Mouse (Mus musculus) limb, embryonic 11.5 days (tissue): ENCODE results near the gene Celf2. TPM values are rescaled to one million over a fixed set of nuclear protein-coding genes. Genes with fewer than 3 reads are reported as not detected.

ENCODE experiments used
- ATAC-seq: fragments of 200-750 bp; cut with Nextera tagmentation; 2 replicates; pipeline ENCODE4 v1.8.0; 2017; ENCODE audit warnings: low read depth; ENCODE audit not compliant: insufficient number of reproducible peaks, low FRiP score, low TSS enrichment
- DNase-seq: peaks from one replicate; pipeline ENCODE4 v3.0.0-alpha.2; 2015; ENCODE audit warnings: low spot score
- H3K27ac ChIP-seq: fragments of 300-500 bp; sonication (generic); replicated peaks from 2 replicates; pipeline ENCODE4 v1.5.1; 2014; ENCODE audit warnings: low read depth, mild to moderate bottlenecking, low read length
- H3K27me3 ChIP-seq: fragments of 300-500 bp; sonication (generic); 2 replicates; pipeline ENCODE4 v1.6.1; 2014; ENCODE audit warnings: mild to moderate bottlenecking, low read length, mixed read lengths; ENCODE audit not compliant: control insufficient read depth, insufficient read depth
- H3K36me3 ChIP-seq: fragments of 300-500 bp; sonication (generic); 2 replicates; pipeline ENCODE4 v1.6.1; 2014; ENCODE audit warnings: mild to moderate bottlenecking, low read length, moderate library complexity, mixed read lengths; ENCODE audit not compliant: control insufficient read depth, insufficient read depth
- H3K4me1 ChIP-seq: fragments of 300-500 bp; sonication (generic); 2 replicates; pipeline ENCODE4 v1.6.1; 2014; ENCODE audit warnings: low read length, mixed read lengths; ENCODE audit not compliant: control insufficient read depth, insufficient read depth
- H3K4me2 ChIP-seq: fragments of 300-500 bp; sonication (generic); 2 replicates; pipeline ENCODE4 v1.6.1; 2014; ENCODE audit warnings: low read depth, mild to moderate bottlenecking, moderate library complexity; ENCODE audit not compliant: severe bottlenecking
- H3K4me3 ChIP-seq: fragments of 300-500 bp; sonication (generic); 2 replicates; pipeline ENCODE4 v1.5.1; 2014; ENCODE audit warnings: low read depth, low read length
- H3K9ac ChIP-seq: fragments of 300-500 bp; sonication (generic); 2 replicates; pipeline ENCODE4 v1.6.1; 2014; ENCODE audit warnings: mild to moderate bottlenecking, low read length
- H3K9me3 ChIP-seq: fragments of 300-500 bp; sonication (generic); 2 replicates; pipeline ENCODE4 v1.6.1; 2016; ENCODE audit warnings: low read length; ENCODE audit not compliant: control insufficient read depth
- WGBS: fragments of 180-500 bp; shearing (Covaris S2); extraction: QIAGEN DNeasy Blood & Tissue Kit; methylation state at CpG from one replicate; pipeline ENCODE4 v1.1.7; 2014; 5-methylcytosine and 5-hydroxymethylcytosine counted together
- polyA plus RNA-seq: library from polyadenylated mRNA; unstranded; fragments of >200 nt; fragmentation: Nextera tagmentation; extraction: Ambion mirVana; gene quantifications from 2 replicates; pipeline ENCODE4 v1.2.1, GENCODE M21; 2014

Celf2 gene
- polyA plus RNA-seq, 1 experiment from 2014 or later: 24.1 TPM

GRCm38 (mm10) chr2:6877094-6877493 is 632.3 kb downstream of the Celf2 start:
- no peak for ATAC-seq

DNA sequence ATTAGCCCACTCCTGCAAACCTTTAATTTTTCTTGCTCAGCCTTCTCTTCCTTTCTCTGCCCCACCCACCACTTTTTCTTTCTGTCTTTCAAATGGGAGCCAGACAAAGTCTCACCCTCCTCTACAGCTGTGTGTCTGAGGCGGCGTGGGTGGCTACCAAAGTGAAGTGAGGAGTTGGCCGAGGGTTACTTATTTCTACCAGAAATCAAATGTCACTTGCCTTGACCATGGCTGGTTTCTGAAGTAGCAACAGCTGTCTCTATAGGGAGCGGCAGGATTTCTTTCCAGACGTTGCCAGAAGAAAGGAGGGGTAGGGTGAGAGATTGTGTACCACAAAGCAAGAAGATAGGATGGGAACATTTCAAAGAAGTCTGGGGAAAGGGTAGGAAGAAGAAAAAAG is 632.8 kb downstream of the Celf2 start:
- Histone ChIP-seq H3K36me3 (no peaks in the 10 kb centered on the region), H3K27ac (no peak overlapping the region), H3K4me3 (no peak overlapping the region), H3K9me3 (no peaks in the 10 kb centered on the region), H3K4me2 (no peak overlapping the region), H3K9ac (no peak overlapping the region), H3K4me1 (peaks cover 5% of the 10 kb centered on the region), H3K27me3 (0 out of 2 replicates have a peak, but pooled peaks cover 2% of the 10 kb centered on the region)
- ATAC-seq (no peak), DNase-seq (no peak)
- 69% methylated on average over 5 of the region's 5 CpGs for WGBS

More at GRCm38 (mm10) chr2:6877094-6877493, 632.3 kb downstream of the Celf2 start:
- no peak for DNase-seq
- Histone ChIP-seq H3K27ac (no peak overlapping the region), H3K9me3 (no peaks in the 10 kb centered on the region), H3K4me3 (no peak overlapping the region), H3K36me3 (no peaks in the 10 kb centered on the region), H3K4me2 (no peak overlapping the region), H3K27me3 (0 out of 2 replicates have a peak, but pooled peaks cover 2% of the 10 kb centered on the region), H3K9ac (no peak overlapping the region), H3K4me1 (peaks cover 5% of the 10 kb centered on the region)
- WGBS: 64% methylated on average over 5 of the region's 5 CpGs

DNA sequence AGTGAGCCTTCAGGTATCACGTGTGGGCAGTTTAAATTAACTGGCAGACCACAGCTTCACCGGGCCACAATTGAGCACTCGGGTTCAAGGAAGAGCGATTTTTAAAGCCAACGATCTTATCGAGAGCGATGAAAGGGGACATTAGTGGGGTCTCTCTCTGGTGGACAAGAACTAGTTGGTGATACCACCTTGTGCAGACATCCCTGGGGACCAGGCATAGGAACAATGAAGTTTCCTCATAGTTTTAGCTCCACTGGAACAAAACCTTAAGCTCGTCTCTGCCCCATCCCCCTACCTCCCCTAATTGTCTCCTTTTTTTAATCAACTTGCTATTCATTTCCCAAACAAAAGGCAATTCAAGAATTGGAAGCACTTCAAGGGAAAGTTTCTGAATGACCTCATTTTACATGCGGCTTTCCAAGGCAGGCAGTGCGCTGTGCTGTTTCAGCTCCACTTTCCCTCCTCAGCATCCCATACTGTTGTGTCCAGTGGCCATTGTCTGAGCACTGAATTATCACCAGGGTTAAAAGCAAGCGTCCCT is 634.2 kb downstream of the Celf2 start:
- H3K27ac ChIP-seq: no peak overlapping the region
- DNase-seq: no peak
- H3K36me3 ChIP-seq: no peaks in the 10 kb centered on the region
- H3K9ac ChIP-seq: no peak overlapping the region
- no peak for ATAC-seq
- H3K4me3 ChIP-seq: no peak overlapping the region
- H3K4me1 ChIP-seq: peaks cover 5% of the 10 kb centered on the region
- 34% methylated on average over 11 of the region's 11 CpGs for WGBS
- peak overlapping the region; percentile 13; the same call in 1 of the 2 replicates for H3K4me2 ChIP-seq
- no peaks in the 10 kb centered on the region for H3K9me3 ChIP-seq
- H3K27me3 ChIP-seq: 0 out of 2 replicates have a peak, but pooled peaks cover 3% of the 10 kb centered on the region

- Histone ChIP-seq H3K4me1 (peaks cover 5% of the 10 kb centered on the region), H3K9me3 (no peaks in the 10 kb centered on the region), H3K4me3 (no peak overlapping the region), H3K36me3 (no peaks in the 10 kb centered on the region), H3K4me2 (no peak overlapping the region), H3K9ac (no peak overlapping the region), H3K27ac (no peak overlapping the region), H3K27me3 (0 out of 2 replicates have a peak, but pooled peaks cover 5% of the 10 kb centered on the region)
- 33% methylated on average over 10 of the region's 10 CpGs for WGBS
- DNase-seq (no peak), ATAC-seq (no peak)
Measured at GRCm38 (mm10) chr2:6874266-6874955, 635.0 kb downstream of the Celf2 start.

DNA sequence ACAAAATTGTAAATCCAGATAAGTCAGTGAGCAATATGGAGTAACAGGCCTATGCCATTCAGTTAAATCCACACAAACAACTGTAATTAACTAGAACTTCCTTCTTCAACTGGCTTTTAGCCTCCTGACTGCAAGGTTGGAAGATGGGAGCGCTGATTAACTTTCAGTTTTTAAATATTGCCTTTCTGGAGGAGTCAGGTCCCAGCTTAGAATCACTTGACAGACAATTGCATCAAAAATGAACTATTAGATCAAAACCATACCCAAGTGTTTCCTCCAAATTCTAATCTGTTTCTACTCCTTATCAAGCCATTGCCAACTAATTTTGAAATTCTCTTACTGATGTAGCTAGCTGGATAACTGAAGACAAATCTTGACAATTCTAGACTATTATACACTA is 635.7 kb downstream of the Celf2 start:
- WGBS: 83% methylated on average over 1 of the region's 1 CpGs
- H3K27me3 ChIP-seq: 0 out of 2 replicates have a peak, but pooled peaks cover 5% of the 10 kb centered on the region
- H3K4me1 ChIP-seq: peaks cover 5% of the 10 kb centered on the region
- no peak overlapping the region for H3K27ac ChIP-seq
- H3K4me2 ChIP-seq: no peak overlapping the region
- no peaks in the 10 kb centered on the region for H3K36me3 ChIP-seq
- no peaks in the 10 kb centered on the region for H3K9me3 ChIP-seq
- DNase-seq (no peak), ATAC-seq (no peak)
- no peak overlapping the region for H3K4me3 ChIP-seq
- no peak overlapping the region for H3K9ac ChIP-seq

DNA sequence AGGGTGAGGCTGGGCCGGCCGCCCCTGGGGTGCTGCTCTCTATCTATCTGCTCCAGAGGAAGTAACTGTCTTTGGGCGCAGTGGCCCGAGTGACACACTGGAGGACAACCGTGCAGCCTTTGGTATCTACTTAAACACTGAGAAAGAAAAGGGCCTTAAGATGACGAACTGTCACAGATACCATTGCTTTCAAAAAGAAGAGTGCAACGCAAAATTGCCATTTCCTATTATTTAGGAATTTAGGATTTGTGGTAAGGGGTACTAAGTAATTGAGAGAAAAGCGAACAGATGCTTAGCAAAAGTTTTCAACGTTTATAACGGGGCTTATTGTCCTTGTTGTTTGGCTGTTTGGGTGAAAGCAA is 636.5 kb downstream of the Celf2 start:
- 11% methylated on average over 10 of the region's 10 CpGs for WGBS
- DNase-seq (no peak), ATAC-seq (peak; percentile 68; the same call in 1 of the 2 replicates)
- no peak overlapping the region for H3K27ac ChIP-seq
- no peaks in the 10 kb centered on the region for H3K9me3 ChIP-seq
- peak overlapping the region; percentile 94 for H3K4me2 ChIP-seq
- peak overlapping the region; percentile 63 for H3K4me3 ChIP-seq
- peak overlapping the region; percentile 50; the same call in 1 of the 2 replicates for H3K9ac ChIP-seq
- peaks cover 5% of the 10 kb centered on the region for H3K4me1 ChIP-seq
- H3K27me3 ChIP-seq: 0 out of 2 replicates have a peak, but pooled peaks cover 5% of the 10 kb centered on the region
- no peaks in the 10 kb centered on the region for H3K36me3 ChIP-seq

- Histone ChIP-seq H3K4me1 (peaks cover 5% of the 10 kb centered on the region), H3K9ac (peak overlapping the region; percentile 76), H3K4me2 (peak overlapping the region; percentile 94), H3K36me3 (no peaks in the 10 kb centered on the region), H3K27me3 (0 out of 2 replicates have a peak, but pooled peaks cover 5% of the 10 kb centered on the region), H3K4me3 (peak overlapping the region; percentile 63), H3K9me3 (no peaks in the 10 kb centered on the region), H3K27ac (no peak overlapping the region)
- DNase-seq (peak; percentile 75), ATAC-seq (peak; percentile 81)
- WGBS: 0% methylated on average over 41 of the region's 124 CpGs
Measured at GRCm38 (mm10) chr2:6872131-6872893, 637.1 kb downstream of the Celf2 start.
